Mouse (Mus musculus) ES-Bruce4 (cell line): ENCODE measurements around the gene Cryaa. TPM values are rescaled to one million over a fixed set of nuclear protein-coding genes. Genes with fewer than 3 reads are reported as not detected.

Source experiments
- H3K27ac ChIP-seq: 2 replicates; pipeline ENCODE4 v1.5.1; 2012; ENCODE audit warnings: low read length, inconsistent platforms; ENCODE audit not compliant: insufficient read depth
- H3K27me3 ChIP-seq: 2 replicates; pipeline ENCODE4 v1.6.1; 2012; ENCODE audit warnings: mild to moderate bottlenecking, low read length, inconsistent platforms; ENCODE audit not compliant: control insufficient read depth, poor library complexity, insufficient read depth, severe bottlenecking
- H3K36me3 ChIP-seq: 2 replicates; pipeline ENCODE4 v1.6.1; 2012; ENCODE audit warnings: inconsistent platforms, mild to moderate bottlenecking, low read length, moderate library complexity; ENCODE audit not compliant: control insufficient read depth, poor library complexity, insufficient read depth, severe bottlenecking
- H3K4me1 ChIP-seq: one replicate; pipeline ENCODE4 v1.8.1; 2011; ENCODE audit warnings: low read length; ENCODE audit not compliant: control insufficient read depth, insufficient read depth
- H3K4me3 ChIP-seq: 2 replicates; pipeline ENCODE4 v1.5.1; 2011; ENCODE audit warnings: low read depth, mild to moderate bottlenecking, low read length
- H3K9ac ChIP-seq: 2 replicates; pipeline ENCODE4 v1.6.1; 2012; ENCODE audit warnings: low read depth, mild to moderate bottlenecking, inconsistent platforms; ENCODE audit not compliant: poor library complexity, severe bottlenecking
- H3K9me3 ChIP-seq: replicated peaks from 2 replicates; pipeline ENCODE4 v1.6.1; 2012; ENCODE audit warnings: mild to moderate bottlenecking, low read length, inconsistent platforms; ENCODE audit not compliant: control insufficient read depth, poor library complexity, insufficient read depth, severe bottlenecking
- CTCF ChIP-seq: IDR thresholded peaks from one replicate; pipeline ENCODE4 v1.8.1; 2011; ENCODE audit warnings: low read depth, low read length
- EP300 ChIP-seq: IDR thresholded peaks from 2 replicates; pipeline ENCODE4 v1.6.1; 2011; ENCODE audit warnings: low read depth, low read length; ENCODE audit not compliant: insufficient read depth
- POLR2A ChIP-seq: IDR thresholded peaks from one replicate; pipeline ENCODE4 v1.8.1; 2011; ENCODE audit warnings: low read length; ENCODE audit not compliant: insufficient read depth
- polyA plus RNA-seq: library from polyadenylated mRNA; stranded (reverse); fragments of >200 nt; gene quantifications from 2 replicates; pipeline ENCODE4 v1.2.4, GENCODE M21; 2011; ENCODE audit warnings: low read depth; ENCODE audit not compliant: missing spikeins, insufficient read depth, insufficient read length

Cryaa gene
- polyA plus RNA-seq, 1 experiment, result not detected

GRCm38 (mm10) chr17:31721637-31722036 lies 44.0 kb downstream of the Cryaa start:
- no peak overlapping the region for H3K27ac ChIP-seq

GRCm38 (mm10) chr17:31725366-31725765 lies 47.8 kb downstream of the Cryaa start:
- no peaks in the 10 kb centered on the region for H3K27me3 ChIP-seq
- H3K4me3 ChIP-seq, result no peak overlapping the region
- no peak overlapping the region for H3K27ac ChIP-seq
- H3K9me3 ChIP-seq, result no peaks in the 10 kb centered on the region
- H3K36me3 ChIP-seq, result no peaks in the 10 kb centered on the region
- H3K9ac ChIP-seq, result no peak overlapping the region
- no peak for TF ChIP-seq EP300
- no peak for TF ChIP-seq POLR2A
- TF ChIP-seq CTCF, result no peak
- peaks cover 23% of the 10 kb centered on the region for H3K4me1 ChIP-seq

More at GRCm38 (mm10) chr17:31721637-31722036, 44.0 kb downstream of the Cryaa start:
- Histone ChIP-seq H3K9ac (no peak overlapping the region), H3K27me3 (no peaks in the 10 kb centered on the region), H3K4me1 (peaks cover 18% of the 10 kb centered on the region), H3K9me3 (no peaks in the 10 kb centered on the region), H3K4me3 (no peak overlapping the region), H3K36me3 (no peaks in the 10 kb centered on the region)
- TF ChIP-seq EP300 (no peak), POLR2A (no peak), CTCF (no peak)

DNA sequence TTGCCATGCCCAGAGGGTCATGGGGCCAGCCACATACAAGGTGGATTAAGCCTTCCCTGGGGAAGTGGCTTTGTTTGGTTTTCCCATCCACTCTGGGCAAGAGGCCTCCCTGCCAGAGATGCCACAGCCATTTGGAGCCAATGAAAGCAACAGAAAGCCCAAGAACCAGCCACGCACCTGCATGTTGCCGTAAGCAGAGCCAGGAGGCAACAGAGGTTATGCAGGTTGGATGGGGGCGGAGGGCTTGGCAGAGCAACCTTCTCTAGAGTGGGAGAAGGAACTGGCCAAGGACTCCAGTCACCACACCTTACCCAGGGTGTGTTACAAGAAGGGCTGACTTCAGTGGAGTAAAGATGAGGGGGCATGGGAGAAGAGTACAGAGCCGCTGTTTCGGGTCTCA lies 48.6 kb downstream of the Cryaa start:
- H3K27me3 ChIP-seq, result no peaks in the 10 kb centered on the region

GRCm38 (mm10) chr17:31727230-31727629 lies 49.6 kb downstream of the Cryaa start:
- H3K9ac ChIP-seq, result no peak overlapping the region
- no peaks in the 10 kb centered on the region for H3K9me3 ChIP-seq
- no peaks in the 10 kb centered on the region for H3K27me3 ChIP-seq
- H3K36me3 ChIP-seq, result no peaks in the 10 kb centered on the region
- H3K27ac ChIP-seq, result no peak overlapping the region
- H3K4me3 ChIP-seq, result no peak overlapping the region
- H3K4me1 ChIP-seq, result peaks cover 23% of the 10 kb centered on the region
- TF ChIP-seq POLR2A (no peak), CTCF (no peak), EP300 (no peak)

More for the DNA sequence above, 48.6 kb downstream of the Cryaa start:
- no peak overlapping the region for H3K27ac ChIP-seq
- no peak overlapping the region for H3K4me3 ChIP-seq
- no peaks in the 10 kb centered on the region for H3K36me3 ChIP-seq
- H3K9me3 ChIP-seq, result no peaks in the 10 kb centered on the region
- H3K4me1 ChIP-seq, result peaks cover 23% of the 10 kb centered on the region
- no peak overlapping the region for H3K9ac ChIP-seq
- TF ChIP-seq POLR2A, result no peak
- no peak for TF ChIP-seq EP300
- no peak for TF ChIP-seq CTCF

GRCm38 (mm10) chr17:31728043-31728442 lies 50.4 kb downstream of the Cryaa start:
- Histone ChIP-seq H3K27ac (no peak overlapping the region), H3K9ac (no peak overlapping the region), H3K4me1 (peaks cover 20% of the 10 kb centered on the region), H3K9me3 (no peaks in the 10 kb centered on the region), H3K4me3 (no peak overlapping the region), H3K36me3 (no peaks in the 10 kb centered on the region), H3K27me3 (no peaks in the 10 kb centered on the region)
- TF ChIP-seq POLR2A (no peak), EP300 (no peak), CTCF (no peak)

DNA sequence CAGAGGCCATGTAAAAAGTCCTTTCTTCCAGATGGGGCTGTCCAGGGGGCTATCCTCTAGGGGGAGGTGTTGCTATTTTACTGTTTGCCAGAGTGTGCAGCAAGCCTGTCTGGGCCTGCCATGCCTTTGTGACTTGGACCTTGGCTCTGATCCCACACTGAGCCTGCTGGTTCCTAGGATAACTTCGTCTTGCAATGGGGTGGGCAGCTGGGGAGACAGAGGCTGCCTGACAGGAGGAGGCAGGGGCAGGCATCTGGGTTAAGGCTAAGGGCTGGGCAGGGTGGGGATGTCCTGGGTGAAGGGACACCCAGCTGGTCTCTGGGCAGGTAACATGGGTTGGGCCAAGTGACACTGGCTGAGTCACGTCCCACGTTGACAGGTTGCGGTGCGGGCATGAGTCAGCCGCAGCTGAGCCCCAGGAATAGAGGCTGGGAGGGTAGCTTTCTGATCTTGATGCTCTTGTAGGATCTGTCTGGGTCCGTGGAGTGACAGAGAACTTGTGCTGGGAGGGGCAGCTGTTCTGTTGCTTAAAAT lies 51.4 kb downstream of the Cryaa start:
- Histone ChIP-seq H3K4me3 (no peak overlapping the region), H3K9me3 (no peaks in the 10 kb centered on the region), H3K27me3 (no peaks in the 10 kb centered on the region), H3K27ac (no peak overlapping the region), H3K36me3 (no peaks in the 10 kb centered on the region), H3K4me1 (peaks cover 17% of the 10 kb centered on the region), H3K9ac (no peak overlapping the region)
- no peak for TF ChIP-seq EP300
- peak; percentile 33 for TF ChIP-seq CTCF
